Mouse (Mus musculus) v-Abl transformed pro-B cells (cell line): ENCODE results near the gene Dnmbp.

Experiments used
- in situ Hi-C, 2 experiments: fragments of 400-800 bp; cut with MboI; formaldehyde crosslinking; loops; one replicate each; pipeline ENCODE4 v1.15.1; 2025; ENCODE audit not compliant: unreplicated experiment in 2 of 2

Dnmbp gene

DNA sequence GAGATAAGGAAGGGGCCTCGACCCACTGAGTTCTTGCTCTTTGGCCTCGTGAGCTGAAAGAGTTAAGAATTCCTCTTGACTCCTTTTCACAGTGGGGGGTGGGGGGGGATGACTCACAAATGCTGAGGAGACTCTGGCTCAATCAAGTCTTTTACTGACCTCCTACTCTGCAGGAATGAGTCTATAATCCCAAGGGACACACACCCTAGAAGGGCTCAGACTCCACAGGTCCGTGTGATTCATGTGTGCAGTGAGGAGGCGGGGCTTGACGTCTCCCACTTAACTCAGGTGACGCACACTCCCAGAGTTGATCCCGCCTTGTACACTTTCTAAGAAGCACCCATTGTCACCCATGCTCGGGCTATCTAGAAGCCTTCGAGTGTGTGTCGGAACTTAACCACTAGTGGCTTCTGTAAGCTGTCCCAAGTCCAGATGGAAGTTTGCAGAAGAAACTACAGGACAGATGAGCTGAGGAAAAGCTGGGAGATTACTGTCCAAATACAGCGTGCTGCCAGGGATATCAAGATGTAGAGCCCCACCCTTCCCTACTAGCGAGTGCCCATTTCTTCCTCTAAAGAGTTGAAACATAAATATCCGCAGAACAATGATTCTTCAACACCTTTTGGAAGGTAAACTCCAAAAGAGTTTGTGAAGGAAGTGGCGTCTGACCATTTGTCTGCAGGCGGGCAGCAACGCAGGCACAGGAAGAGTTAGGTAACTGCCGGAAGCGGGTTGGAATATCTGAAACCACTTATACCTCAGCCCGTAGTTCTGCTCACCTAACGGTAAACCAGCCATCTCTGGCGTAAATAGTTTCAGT is 23.2 kb downstream of the Dnmbp start:
- in situ Hi-C loops: no loop called here

DNA sequence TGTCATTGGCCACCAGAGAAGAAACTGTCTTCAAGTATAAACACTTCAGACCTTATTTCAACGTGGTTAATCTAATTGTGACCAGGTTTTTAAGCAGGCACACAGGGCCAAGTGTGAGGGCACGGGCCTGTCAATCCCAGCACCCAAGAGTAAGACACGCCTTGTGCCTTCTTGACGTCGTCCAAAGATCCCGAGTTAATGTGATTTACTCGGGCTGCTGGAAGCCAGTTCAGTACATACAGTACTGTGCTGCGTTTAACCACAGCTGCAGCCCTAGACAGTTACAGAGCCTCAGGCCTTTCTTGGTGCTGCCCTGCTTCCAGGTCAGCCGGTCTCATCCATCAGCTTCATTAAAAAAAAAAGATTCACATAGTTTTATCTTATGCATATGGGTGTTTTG is 24.6 kb downstream of the Dnmbp start:
- in situ Hi-C loops: no loop called here

- in situ Hi-C loops: no loop called here
Observed at GRCm38 (mm10) chr19:43914986-43915385, 25.0 kb downstream of the Dnmbp start.

DNA sequence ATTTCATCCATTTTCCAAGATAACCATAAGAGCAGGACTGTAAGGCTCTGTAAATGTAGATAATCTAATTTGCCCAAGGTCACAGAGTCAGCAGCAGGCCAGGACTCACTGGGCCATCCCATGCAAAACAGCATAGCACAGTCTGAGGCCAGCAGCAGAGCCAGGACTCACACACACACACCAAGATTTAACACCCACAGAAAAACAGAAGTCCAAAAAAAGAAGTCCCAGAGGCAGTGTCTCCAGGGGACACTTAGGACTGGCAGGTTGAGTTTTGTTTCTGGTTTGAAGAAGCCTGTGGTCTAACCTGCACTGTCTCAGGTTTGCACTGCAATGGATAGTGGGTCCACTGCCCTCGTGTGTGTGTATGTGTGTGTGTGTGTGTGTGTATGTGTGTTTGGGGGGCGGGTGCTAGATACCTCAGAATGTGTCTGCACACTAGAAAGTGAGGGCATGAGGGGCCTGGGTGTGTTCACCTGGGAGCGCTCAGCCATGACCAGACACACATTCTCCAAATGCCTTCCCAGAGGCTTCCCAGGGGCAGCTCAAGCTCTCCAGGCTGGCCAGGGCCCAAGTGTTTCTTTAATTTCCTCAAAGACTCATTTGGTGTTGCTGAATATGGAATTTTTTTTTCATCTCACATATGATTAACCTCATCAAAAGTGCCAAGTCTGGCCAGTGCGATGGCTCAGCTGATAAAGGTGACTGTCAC is 27.1 kb downstream of the Dnmbp start:
- in situ Hi-C loops: no loop called here

GRCm38 (mm10) chr19:43906492-43906891 is 33.5 kb downstream of the Dnmbp start:
- in situ Hi-C loops: no loop called here

DNA sequence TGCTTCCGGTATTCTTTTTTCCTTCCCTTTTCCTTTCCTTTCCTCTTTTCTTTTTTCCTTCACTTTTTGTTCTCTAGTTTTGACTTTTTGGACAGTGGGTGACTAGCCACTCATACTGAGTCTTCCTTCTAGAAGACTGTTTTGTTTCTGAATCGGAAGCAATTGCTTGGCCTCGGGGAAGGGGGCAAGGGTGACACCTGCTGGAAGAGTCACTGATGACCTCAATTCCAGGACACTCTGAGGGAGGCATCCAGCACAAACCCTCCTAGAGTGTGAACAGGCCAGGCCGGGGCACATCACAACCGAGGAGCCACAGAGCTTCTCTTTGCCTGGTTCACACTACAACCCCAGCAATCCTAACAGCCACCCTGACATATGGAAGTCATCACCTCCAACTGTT is 34.0 kb downstream of the Dnmbp start:
- in situ Hi-C loops: no loop called here

GRCm38 (mm10) chr19:43905136-43905535 is 34.9 kb downstream of the Dnmbp start:
- in situ Hi-C loops: no loop called here

DNA sequence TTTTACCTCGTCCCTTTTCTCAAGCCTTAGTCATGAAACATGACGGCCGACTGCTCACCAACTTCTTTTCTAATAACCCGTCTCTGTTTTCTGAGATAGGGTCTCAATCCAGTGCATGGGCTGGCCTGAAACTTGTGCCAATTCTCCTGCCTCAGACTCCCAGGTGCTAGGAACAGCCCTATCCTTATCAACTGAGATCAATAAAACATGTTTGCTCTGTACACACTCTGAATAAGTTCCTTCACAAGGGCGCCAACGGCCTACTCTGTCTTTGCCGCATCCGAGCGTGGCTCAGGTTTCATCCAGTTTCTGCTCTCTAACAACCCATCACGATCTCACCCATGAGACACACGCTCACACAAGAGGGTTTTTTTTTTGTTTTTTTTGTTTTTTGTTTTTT is 35.7 kb downstream of the Dnmbp start:
- in situ Hi-C loops: no loop called here

GRCm38 (mm10) chr19:43902887-43903286 is 37.1 kb downstream of the Dnmbp start:
- in situ Hi-C loops: no loop called here

GRCm38 (mm10) chr19:43900690-43901089 is 39.3 kb downstream of the Dnmbp start:
- in situ Hi-C loops: no loop called here

DNA sequence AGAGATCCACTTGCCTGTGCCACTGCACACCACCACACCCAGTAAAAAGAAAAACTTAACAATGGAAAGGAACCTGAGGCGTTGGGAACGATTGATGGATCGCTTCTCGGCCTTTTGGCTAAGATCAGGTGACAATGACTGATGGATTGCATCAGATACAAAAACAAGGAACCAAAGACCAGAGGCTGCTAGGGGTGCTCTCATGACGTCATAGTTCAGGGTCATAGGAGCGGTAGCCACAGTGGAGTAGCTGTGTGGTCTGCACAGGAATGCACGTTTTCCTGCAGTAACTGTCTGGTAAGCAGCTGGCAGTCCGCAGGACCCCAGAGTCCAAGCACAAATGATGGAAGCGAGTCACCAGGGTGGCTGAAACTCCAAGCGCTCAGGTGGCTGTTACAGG is 41.4 kb downstream of the Dnmbp start:
- in situ Hi-C loops: no loop called here

GRCm38 (mm10) chr19:43896441-43896840 is 43.5 kb downstream of the Dnmbp start:
- in situ Hi-C loops: no loop called here

DNA sequence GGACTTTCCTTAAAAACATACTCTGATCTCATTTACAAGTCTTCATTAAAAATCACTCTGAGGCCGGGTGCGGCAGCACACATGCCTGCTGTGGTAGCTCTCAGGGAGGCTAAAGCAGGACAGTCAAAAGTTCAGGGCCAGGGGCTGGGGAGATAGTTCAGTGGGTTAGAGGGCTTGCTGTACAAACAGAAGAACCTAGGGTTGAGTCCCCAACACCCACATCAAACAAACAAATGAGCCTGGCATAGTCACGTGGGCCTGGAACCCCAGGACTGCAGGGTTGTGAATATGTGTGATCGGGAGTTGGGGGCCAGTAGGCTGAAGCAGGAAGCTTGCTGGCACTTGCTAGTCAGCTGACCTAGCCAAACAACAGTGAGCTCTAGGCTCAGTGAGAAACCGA is 44.0 kb downstream of the Dnmbp start:
- in situ Hi-C loops: no loop called here

DNA sequence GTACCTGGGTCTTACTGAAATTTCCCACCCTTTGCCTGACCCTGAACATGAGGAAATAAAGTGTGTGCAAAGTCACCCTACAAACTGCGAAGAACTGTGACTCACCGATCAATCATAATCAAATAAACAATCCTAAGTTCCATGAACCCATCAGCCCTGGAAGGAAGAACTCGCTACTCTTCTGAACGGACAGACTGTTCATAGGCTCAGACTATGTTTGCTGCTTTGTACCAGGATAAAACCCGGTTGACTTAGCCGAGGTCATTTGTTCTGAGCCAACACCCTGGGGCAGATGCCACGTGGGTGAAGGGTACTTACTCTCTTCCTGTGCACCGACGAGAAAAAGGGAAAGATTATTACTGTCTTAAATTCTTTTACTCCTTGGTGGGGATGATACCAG is 45.2 kb downstream of the Dnmbp start:
- in situ Hi-C loops: no loop called here

DNA sequence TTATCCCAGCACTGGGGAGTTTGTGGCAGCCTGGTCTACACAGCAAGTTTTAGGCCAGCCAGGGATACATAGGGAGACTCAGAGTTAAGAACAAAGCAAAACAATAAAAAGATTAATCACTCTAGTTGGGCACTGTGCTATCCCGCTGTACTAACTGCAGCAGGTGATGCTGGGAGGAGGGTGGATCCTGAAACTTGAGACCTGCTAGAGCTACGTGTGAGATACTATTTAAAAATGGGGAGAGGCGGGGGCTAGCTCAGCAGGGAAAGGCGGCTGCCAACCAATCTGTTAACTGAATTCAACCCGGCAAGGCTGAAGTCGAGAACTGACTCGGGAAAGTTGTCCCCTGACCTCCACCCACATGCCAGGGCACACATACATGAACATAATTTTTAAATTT is 45.9 kb downstream of the Dnmbp start:
- in situ Hi-C loops: no loop called here

DNA sequence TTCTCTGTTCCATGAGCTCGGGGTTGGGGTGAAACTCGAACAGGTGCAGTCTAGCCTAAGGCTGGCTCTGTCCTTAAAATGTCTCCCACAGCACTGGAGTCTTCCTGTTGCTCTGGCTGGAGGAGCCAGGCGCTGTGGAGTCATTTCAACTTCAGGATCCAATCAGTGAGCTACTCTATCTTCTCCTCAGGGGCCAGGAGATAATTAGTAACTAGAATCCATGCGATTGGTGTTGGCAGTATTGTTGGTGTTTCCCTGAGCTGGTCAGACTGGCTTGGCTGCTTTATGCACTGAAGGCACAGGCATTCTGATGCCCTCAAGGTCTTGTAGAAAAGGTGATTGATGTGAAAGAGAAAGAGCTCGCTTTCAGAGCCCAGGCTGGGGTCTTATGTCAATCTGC is 49.5 kb downstream of the Dnmbp start:
- in situ Hi-C loops: no loop called here

DNA sequence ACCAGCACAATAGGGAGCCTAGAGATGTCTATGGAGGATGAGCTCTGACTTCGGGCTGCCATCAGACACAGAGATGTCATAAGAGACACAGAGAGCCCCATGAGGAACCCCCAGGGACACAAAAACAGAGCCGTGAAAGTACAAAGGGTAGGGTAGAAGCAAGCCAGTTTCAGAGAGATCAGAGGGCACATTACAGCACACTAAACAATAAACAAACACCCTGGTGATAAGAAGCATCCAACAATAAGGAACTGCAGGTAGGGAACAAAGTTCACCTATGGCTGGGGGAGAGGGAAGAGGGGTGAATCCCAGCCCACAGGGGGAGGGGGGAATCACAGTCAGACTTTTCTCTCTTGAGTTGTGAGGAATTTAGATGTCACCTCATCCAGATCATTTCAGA is 52.3 kb downstream of the Dnmbp start:
- in situ Hi-C loops: no loop called here

GRCm38 (mm10) chr19:43887242-43887641 is 52.7 kb downstream of the Dnmbp start:
- in situ Hi-C loops: no loop called here

GRCm38 (mm10) chr19:43886371-43887099 is 53.5 kb downstream of the Dnmbp start:
- in situ Hi-C loops: no loop called here

- in situ Hi-C loops: no loop called here
Observed at GRCm38 (mm10) chr19:43884668-43885498, 55.1 kb downstream of the Dnmbp start.
